Mouse (Mus musculus) retina, embryonic 14.5 days (tissue): ENCODE results near the gene Cdk15.

Experiments
- DNase-seq: peaks from one replicate; pipeline ENCODE4 v3.0.0-alpha.2; 2015; ENCODE audit warnings: low spot score

The Cdk15 gene

GRCm38 (mm10) chr1:59376557-59376956, 119.9 kb downstream of the Cdk15 start:
- DNase-seq: no peak

DNA sequence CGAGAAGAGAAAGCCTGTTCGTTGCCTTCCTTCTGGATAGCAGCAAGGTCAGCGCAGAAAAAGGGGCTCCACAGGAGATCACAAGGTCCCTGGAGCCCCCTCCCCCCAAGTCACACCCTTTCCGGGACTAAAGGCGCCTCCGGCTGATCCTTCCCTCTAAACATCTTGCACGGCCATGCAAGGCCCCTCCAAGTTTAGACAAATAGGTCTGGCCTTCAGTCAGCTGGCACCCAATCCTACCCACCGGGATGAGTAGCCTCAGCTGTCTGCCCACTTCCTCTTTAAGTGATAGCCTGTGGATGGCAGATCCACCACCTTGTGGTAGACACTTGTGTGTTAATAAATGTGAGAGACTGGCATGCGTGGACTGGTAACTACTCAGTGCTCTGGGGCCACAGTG, 120.6 kb downstream of the Cdk15 start:
- no peak for DNase-seq

DNA sequence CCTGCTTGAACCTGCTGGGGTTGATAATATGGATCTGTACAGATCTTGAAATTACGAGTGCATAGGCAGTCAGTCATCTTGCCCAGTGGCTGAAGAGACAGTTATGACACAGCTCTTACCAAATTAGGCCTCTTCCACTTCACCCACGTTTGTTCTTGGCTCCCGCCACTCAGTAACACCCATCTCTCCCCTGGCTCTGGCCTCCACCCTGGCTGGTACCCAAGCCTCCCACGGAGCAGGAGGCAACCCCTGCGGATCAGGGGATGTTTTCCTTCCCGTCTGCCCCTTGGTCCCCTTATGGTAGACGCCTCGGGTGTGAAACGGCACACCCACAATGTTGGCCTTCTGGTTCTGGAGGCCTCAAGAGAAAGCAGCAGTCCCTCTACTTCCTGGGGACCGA, 124.2 kb downstream of the Cdk15 start:
- no peak for DNase-seq

GRCm38 (mm10) chr1:59381483-59381882, 124.8 kb downstream of the Cdk15 start:
- no peak for DNase-seq

GRCm38 (mm10) chr1:59382516-59382915, 125.8 kb downstream of the Cdk15 start:
- DNase-seq: no peak

DNA sequence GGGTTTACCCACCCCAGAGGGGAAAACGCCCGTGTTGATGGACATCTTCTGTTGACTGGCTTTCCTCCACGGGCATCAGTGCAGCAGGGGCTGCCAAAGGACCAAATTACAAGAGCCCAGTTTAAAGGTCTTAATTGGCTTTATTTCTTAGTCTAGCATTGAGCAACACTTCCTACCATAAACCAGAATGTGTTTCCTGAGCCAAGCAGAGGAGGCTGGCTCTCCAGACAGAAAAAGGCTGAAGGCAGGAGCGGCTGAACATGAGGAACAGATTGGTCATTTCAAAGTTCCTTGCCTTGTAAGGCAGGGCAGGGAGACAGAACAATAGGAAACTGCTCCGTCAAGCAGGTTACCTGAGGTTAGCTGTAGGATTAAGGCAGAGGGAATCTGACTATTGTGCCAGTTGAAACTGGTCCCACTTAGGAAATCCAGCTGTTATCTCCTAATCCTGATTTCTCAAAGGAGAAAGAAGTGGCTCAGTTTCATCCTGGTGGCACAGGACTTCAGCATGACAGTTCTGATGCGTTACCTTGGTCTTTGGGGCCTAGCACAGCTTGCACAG, 126.4 kb downstream of the Cdk15 start:
- no peak for DNase-seq

DNA sequence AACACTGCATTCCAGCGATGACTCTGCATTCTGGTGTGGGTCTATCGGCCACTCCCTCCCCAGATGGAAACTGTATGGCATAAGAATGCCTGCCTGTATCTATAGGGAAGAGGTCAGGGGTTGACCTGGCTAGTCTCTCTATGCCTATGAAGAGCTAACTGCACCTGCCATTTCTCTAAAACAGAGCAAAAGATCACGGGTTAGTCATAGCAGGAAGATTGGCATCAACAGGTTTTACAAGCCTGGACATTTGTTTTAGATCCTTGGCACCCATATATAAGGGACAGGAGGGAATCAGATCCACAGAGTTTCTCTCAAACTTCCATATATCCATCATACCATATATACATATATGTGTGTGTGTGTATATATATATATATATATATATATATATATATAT, 127.7 kb downstream of the Cdk15 start:
- DNase-seq: no peak

GRCm38 (mm10) chr1:59385641-59386040, 128.9 kb downstream of the Cdk15 start:
- DNase-seq: no peak

- no peak for DNase-seq
These were observed 131.0 kb downstream of the Cdk15 start for GRCm38 (mm10) chr1:59387542-59388314.

DNA sequence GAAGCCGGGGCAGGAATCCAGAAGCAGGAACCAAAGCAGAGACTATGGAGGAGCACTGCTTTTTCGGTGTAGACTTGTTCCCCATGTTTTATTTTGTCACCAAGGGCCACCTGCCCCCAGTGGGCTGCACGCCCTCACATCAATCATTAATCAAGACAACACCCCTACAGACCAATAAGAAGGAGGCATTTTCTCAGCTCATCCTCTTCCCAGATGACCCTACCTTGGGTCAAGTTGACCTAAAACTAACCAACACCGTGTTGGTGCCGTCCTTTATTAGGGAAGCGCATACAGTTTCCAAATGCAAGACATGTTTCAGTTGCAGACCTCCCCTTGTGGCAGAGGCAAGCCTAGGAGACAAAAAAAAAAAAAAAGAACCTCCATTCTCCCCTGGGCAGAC, 132.5 kb downstream of the Cdk15 start:
- no peak for DNase-seq

DNA sequence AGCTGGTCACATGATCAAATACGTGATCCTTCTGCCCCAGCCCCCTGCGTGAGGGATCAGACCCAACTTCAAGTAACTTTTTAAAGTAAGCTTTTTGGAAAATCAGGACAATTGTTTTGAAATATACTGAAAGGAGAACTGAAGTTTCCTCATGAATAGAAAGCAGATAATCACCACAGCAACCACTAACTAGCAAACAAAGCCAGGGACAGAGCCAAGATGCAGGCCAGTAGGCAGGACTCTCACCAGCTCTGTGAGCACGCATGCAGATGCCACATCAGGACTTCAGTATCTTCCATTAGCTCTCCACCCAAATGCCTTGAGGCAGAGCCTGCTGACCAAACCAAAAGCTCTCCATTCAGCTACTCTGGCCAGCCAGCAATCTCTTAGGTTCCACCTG, 135.0 kb downstream of the Cdk15 start:
- DNase-seq: no peak

- DNase-seq: no peak
These were observed 137.4 kb downstream of the Cdk15 start for GRCm38 (mm10) chr1:59394072-59394471.

GRCm38 (mm10) chr1:59394616-59395015, 137.9 kb downstream of the Cdk15 start:
- peak; percentile 85 for DNase-seq

DNA sequence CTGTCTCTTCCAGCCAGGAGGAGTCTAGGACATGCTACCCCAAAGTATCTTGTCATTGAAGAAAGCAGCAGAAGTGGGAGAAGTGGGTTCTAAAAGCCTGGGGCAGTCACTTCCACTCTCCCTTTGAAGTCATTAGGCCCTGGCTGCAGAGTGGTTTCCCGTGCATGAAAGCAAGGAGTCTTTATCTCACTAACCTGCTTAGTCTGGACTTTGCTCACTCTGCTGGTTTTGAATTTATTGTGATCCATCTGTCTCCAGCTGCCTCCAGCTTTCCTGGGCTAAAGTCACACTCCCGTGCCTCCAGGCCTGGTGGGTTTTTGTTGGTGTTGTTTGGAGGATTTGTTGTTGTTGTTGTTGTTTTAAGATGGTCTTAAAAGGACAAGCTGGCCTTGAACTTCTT, 139.3 kb downstream of the Cdk15 start:
- no peak for DNase-seq

- no peak for DNase-seq
These were observed 143.0 kb downstream of the Cdk15 start for GRCm38 (mm10) chr1:59399554-59400325.

DNA sequence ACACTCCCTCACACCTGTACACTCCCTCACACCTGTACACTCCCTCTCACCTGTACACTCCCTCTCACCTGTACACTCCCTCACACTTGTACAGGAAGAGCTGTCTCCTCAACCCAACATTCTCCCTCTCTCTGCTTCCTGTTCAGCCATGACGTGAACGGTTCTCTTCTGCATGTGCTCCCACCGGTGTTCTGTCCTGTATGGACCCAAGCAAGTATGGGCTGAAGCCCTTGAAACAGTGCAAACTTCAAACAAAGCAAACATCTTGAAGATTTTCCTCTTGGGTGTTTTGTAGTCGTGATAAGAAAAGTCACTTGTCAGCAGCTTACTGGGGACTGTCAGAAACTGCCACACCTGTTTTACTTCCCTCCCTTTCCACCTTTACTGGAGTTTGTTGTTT, 144.5 kb downstream of the Cdk15 start:
- DNase-seq: no peak
